Mouse (Mus musculus): ENCODE measurements around the gene Tmem8.
A peak's percentile ranks its signal among the peaks of the same experiment; 100 is the strongest.
"Not testable (repeated sequence)": the region's sequence is repeated elsewhere in the genome, so short reads cannot be mapped to it uniquely, and the experiment has no call there.

The Tmem8 gene

DNA sequence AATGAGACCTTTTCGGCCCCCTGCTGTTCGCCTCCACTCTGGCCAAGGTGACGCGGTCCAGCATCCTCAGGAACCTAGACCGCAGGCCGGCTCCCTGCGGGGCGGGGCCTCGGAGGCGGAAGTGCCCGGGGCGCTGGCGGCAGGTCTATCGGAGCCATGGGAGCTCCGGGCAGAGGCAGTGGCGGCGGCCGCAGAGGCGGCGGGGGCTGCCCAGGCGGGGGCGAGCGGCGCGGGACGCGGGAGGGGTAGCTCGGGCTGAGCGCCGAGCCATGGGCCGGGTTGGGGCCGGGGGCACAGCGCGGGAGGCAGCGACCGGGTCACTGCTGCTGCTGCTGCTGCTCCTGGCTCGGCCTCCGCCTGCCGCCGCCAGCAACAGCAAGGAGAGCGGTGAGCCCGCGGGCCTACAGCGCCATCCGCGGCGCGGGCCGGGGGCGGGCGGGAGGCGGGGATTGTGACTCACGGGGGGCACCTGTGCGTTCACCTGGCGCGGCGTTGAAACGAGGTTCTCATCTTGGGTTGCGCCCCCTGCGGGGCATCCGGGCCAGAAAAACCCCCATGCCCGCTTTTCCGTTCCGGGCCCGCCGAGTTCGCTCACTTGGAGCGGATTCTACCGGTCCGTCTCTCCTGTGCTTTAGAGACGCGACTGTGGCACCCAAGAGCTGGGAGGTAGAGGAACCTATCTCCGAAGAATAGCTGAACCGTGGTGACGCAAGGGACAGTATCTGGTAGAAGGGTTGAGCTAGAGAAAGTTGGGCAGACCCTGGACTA lies at the start of gene Tmem8:
Tmem8 (plus strand) TSS at position 119 of the 768 bp plus-strand sequence.
- DNase-seq = peak; percentile 81 to 93

DNA sequence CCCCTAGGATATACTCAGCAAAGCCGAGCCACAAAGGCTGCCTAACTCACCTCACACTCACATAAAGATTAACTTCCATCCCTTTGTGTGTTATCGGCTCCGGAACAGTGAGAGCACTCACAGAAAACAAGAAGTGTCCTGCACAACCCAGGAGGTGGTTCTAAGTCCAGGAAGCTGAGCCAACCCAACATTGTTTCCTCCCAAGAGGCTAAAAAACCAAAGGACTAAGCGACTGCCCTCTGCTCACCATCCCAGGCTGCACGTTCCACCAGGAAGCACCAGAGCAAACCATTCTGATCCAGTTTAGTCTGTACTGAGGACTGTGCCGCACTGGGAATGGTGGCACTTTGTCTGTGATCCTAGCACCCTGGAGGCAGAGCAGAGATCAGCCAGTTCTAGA lies 48.2 kb upstream of the Tmem8 start:
- DNase-seq = peak in 1 of 2 experiments; percentile 52

DNA sequence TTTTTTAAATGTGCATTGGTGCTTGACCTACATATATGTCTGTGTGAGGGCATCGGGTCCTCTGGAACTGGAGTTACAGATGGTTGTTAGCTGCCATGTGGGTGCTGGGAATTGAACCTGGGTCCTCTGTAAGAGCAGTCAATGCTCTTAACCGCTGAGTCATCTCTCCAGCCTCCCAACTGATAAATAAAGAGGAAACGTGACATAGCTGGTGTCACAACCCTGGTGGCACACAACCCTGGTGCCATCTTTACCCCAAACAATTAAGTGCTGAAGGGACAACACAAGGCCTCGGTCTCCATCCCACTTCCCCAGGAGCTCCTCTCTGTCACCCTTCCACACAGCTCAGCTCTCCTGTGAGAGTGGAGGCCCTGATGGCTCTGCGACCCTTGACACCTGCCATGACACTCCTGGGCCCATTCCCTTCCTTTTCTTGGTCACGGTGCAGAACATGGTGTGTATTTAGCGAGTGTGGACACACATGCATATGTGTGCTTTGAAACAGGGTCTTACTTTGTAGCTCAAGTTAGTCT lies 46.5 kb upstream of the Tmem8 start:
- DNase-seq = no peak

DNA sequence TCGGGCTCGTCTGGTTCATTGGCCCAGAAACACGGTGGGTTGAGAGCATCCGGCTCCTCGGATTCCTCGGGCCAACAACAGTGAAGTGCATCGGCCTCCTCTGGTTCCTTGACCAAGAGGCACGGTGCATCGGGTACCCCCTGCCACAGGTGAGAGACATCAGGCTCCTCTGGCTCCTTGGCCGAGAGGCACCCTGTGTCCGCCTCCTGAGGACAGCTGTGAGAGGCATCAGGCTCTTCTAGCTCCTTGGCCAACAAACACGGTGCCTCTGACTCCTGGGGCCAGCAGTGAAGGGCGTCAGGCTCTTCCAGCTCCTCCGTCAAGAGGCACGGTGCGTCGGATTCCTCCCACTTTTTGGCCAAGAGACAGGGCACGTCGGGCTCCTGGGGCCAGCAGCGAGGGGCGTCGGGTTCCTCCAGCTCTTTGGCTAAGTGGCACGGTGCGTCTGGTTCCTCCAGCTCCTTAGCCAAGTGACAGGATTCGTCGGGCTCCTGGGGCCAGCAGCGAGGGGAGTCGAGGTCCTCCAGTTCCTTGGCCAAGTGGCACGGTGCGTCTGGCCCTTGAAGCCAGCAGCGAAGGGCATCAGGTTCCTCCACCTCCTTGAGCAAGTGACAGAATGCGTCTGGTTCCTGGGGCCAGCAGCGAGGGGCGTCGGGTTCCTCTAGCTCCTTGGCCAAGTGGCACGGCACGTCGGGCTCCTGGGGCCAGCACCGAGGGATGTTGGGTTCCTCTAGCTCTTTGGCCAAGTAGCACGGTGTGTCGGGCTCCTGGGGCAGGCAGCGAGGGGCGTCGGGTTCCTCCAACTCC lies 44.9 kb upstream of the Tmem8 start:
- peak in 1 of 2 experiments; percentile 43 for DNase-seq

DNA sequence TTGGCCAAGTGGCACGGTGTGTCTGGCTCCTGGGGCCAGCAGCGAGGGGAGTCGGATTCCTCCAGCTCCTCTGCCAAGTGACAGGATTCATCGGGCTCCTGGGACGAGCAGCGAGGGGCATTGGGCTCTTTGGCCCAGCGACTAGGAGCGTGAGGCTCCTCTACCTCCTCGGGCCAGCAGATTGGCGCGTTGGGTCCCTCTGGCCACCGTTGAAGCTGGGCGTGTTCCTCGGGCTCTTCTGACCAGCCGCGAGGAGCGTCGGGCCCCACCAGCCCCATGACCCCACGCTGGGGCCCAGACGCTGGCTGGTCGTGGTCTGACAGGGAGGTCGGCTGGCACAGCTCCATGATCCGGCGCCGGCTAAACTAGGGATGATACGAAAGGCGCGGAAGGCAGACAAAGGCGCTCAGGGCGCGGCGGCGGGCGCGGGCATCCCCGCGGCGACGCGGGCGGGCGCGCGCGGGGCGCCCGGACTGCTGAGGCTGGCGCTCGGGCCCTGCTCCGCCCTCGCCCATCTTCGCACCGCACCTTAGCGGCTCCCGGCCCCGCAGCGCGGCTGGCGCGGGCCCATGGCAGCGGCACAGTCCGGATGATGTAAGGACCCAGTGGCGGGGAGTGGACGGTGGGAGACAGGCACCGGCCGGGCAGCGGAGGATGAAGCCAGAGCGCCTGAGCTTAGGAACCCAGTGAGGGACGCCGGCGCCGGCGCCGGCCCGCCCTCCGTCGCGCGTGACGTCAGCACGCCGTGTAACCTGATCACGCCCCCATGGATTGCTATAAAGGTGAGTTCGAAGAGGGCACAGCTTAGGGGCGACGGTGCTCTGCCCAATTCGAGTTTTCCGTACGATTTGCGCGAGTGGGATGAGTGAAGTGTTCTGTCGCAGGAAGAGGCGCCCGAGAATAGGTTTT lies 44.0 kb upstream of the Tmem8 start, which contains the start of gene Rab11fip3:
Rab11fip3 (minus strand) TSS at position 725 of the 909 bp plus-strand sequence.
- DNase-seq = peak; percentile 90 to 91

DNA sequence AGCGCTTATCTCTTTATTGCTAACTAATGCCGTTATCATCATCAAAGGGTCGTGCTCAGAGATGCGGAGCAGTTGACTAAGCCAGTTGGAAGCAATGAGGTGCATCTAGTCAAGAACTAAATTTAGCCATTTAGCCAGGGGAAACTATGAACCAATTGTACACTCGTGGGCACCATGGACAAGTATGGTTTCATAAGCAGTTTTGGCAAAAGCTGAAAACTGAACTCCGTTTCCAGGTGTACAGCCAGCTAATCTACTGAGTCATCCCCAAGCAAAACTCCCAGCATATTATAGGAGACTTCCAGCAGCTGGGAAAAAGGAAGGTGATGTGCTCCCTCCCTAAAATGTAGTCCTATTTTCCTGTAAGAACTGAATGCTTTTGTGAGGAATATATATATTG lies 43.0 kb upstream of the Tmem8 start:
- DNase-seq = no peak

DNA sequence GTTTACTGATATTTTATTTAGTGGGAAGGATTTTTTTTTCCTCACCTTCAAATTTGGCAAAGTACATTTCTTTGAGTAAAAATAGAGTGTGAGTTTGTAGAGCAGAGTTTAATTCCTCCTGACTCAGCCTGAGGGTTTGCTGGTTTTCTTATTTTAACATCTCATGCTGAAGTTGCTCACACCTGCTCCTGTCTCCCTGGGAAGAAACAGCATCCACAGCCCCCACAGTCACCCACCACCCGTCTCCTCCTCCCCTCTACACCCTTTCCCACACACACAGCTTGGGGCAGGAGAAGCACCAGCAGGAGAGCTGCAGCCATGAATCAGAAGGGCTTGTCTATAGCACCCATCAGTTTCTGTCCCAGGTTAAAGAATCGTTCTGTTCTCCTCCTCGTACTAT lies 37.9 kb upstream of the Tmem8 start:
- DNase-seq = no peak

DNA sequence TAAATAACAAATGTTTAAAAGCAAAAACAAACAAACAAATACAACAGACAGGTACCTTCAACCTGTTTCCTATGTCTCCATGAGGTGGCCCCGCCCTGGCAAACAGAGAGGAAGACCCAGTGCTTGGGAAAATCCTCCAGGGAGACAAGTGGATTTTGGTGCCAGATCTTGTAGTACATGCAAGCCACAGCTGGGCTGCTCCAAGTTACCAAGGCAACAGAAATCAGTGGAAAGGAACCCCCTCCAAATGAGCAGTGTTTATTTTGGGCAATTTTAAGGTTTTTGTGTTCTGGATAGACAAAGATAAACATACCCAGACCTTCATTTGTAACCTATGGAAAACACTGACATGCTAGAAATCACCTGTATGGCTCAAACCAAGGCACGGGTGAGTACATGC lies 34.2 kb upstream of the Tmem8 start:
- no peak for DNase-seq

DNA sequence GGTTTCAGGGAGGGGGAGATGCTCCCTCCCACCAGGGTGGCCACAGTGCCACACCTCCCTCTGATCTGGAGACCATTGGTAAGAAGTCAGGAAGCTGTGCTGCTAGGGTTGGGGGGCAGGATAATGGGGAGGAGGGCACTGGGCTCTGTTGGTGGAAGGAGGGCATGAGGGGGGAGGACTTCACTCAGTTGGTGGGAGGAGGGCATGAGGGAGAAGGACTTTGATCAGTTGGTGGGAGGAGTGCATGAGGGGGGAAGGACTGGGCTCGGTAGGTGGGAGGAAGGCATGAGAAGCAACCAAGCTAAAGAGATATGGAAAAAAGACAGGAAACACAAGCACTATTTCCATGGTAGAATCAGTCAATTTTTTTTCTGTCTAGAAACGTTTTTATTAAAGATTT lies 32.2 kb upstream of the Tmem8 start:
- no peak for DNase-seq

DNA sequence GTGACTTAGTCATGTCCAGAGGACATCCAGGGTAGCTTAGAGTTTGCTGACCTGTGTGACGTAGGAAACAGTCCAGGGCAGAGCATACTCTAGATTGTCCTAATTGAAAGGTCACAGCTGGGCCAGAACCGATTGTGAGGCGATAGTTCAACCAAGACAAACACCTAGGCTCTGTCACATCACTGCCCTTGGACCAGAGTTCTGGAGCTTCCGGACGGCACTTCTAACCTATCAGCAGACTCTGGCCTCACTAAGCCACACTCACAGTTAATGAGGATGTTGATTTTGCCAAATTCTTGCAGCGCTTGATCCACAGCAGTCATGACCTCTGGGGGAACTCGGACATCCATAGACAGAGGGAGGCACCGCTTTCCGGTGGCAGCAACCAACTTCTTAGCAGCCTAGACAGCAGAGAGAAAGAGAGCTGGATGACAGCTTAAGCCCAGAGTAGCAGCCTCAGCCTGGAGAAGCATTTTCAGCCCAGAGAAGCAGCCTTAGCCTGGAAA lies 26.0 kb upstream of the Tmem8 start:
- DNase-seq = no peak

DNA sequence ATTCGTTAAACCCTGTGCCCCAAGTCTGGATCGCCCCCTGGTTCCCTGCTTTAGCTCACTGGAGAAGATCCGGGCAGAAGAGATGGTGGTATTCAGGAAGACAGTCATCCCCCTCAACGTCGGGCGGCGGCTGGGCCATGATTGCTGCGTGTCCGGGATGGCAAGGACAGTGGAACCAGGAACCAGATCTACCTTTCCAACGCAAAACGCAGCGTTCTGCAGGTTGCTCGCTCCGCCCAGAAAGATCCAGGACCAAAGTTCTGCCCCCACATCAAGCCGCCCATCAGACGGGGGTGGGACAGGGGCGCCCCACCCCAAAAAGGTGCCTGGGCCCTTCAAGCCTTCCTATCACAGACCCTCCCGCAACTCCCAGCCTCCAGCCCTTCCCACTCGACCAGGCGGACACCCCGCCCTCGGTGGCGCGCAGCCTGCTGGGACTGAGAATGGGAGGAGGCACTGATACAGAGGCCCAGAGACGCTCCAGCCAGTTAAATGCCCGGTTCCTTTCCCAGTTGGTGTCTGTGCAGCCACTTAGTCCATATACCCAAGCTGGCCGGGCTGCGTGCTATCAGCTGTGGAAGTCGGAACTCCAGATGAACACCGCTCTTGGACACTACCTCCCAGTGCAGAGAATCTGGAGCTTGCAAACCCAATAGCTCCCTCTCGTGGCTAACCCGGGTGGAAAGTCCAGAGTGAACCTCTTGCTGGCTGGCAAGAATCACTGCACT lies 23.0 kb upstream of the Tmem8 start, which contains the start of gene Decr2:
Decr2 (minus strand) TSS at position 433 of the 728 bp plus-strand sequence.
- peak; percentile 93 to 97 for DNase-seq

DNA sequence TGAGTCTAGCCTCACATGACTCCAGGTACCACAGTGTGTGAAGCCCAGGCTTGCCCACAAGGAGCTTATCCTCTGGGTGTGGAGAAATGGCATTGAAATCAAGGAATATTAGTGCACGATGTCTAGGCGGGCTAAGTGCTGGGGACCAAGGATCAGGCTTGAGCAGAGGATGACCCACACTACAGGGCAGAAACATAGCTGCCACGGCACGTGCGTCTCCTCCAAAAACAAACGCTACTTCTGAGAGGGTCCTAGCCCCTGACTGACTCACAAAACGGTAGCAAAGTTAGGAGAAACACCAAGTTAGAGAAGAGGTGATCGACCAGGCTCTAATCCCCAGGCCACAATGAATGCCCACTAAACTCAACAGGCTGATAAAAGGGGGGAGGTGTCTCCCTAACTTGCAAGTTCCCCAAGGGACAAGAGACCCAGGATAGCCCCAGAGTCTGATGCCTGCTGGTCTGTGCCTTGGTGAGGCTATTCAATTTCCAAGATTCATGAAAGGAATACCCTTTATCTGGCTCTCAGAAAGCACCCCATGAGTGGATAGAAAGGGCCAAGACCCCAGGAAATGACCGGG lies 18.5 kb upstream of the Tmem8 start:
- DNase-seq = no peak

DNA sequence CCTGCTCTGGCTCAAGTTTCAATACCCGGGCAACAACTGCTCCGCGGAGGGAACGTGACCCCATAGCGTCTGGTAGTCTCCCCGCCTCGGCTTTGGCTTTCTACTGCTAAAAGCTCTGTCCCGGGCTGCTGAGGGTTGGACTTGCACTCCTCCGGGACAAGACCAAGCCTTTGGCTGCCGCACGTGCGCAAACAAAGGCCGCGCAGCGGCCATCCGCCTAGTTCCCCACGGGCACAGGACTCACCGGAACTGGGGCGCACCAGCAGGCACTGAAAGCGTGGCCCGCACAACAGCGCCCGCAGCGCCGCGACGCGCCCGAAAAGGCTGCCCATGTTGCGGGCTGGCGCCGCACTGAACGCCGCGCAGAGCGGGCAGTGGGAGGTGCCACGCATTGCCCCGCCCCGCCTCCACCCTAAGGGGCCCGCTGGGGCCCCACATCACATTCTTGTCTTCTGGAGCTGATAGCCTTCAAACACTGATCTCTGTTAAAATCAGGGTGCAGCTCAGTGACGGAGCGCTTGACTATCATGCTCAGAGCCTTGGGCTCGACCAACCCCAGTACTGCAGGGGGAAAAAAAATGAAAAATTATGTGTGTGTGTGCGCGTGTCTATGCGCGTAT lies 17.9 kb upstream of the Tmem8 start, which contains the start of gene Nme4:
Nme4 (minus strand) TSS at position 482 of the 620 bp plus-strand sequence.
- DNase-seq = peak; percentile 48 to 71

DNA sequence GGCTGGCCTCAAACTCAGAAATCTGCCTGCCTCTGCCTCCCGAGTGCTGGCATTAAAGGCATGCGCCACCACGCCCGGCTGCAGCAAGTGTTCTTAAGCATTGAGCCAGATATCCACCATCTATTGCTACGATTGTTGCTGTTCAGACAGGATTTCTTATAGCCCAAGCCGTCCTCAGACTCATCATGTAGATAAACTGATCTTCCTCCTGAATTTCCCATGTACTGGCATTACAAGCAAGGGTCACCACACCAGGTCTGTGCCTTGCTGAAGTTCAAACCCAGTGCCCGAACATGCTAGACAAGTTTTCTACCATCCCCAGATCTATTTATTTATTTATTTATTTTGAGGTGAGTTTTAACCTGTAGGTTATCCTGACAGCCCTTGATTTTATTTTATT lies 14.6 kb upstream of the Tmem8 start:
- no peak for DNase-seq

DNA sequence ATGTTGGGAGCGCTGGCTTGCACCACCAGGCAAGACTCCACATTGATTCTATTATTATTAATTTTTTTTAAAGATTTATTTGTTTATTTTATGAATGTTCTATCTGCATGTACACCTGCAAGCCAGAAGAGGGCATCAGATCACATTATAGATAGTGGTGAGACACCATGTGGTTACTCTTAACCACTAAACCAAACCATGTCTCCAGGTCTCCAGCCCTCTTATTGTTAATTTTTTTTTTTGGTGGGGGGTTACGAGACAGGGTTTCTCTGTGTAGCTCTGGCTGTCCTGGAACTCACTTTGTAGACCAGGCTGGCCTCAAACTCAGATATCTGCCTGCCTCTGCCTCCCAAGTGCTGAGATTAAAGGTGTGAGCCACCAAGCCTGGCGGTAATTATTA lies 13.8 kb upstream of the Tmem8 start:
- not testable (repeated sequence) for DNase-seq

DNA sequence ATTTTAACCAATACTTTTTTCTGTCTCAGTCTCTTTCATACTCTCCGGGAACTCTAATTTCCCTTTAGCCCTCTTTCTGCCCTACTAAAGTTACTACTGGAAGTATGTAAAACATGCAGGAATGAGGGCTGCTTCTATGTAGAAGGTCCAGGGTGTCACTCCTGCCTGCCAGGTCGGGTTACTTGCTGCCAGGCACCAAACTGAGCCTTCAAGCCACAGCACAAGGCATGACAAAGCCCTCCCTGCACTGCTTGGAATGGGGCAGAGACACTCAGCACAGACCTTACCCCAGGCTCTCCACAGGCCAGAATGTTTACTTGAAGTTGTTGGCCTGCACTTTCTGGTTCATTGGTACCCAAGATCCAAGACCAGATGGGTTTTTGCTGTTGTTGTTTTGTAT lies 12.9 kb upstream of the Tmem8 start:
- no peak for DNase-seq

DNA sequence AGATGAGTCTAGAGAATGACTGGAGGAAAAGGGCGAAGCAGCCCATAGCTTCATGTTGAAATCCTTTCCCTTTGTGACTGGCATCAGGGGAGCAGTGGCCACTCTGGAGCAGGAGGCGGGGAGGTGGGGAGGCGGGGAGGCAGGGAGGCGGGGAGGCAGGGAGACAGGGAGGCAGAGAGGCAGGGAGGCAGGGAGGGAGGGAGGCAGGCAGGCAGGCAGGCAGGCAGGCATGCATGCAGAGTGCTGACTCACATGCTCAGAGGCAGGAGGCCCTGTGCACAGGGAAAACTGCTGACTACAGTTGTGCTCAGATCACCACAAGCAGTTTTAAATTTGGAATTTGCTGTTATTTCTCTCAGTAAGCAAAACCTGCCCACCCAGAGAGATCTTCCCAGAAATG lies 11.6 kb upstream of the Tmem8 start:
- DNase-seq = peak; percentile 76 to 93

DNA sequence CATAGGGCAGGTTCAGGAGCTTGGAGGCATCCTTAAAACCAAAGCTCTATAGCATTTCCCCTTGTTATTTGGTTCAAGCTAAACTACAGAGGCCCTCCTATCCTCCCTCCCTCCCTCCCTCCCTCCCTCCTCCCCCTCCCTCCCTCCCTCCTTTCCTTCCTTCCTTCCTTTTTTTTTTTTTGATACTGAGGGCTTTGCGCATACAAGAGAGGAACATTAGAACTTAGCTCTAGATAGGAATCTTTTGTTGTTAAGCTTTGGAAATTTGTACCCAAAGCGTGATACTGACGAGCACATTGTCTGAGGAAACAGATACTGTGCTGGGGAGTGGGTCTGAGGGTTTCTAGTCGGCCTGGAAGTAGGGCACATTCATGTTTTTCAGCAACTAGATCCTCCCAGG lies 7.5 kb upstream of the Tmem8 start:
- DNase-seq = no peak

DNA sequence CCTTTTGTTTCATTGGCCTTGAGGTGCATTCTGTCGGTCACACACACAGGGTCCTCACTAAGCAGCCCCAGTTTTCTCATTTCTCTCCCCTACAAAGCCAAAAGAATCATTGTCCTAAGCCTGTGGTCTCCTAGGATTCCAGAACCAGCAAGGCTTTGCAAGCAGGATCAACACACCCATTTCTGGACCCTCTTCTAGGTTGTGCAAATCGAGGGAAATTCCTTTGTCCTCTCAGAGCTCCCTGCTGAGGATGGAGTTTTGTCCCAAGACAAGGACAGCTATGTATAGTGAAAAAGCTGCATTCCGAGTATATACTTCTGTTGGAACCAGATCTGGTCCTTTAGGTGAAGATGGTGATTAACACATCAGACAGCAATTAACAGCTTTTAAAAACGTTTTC lies 2.9 kb upstream of the Tmem8 start:
- DNase-seq = no peak

DNA sequence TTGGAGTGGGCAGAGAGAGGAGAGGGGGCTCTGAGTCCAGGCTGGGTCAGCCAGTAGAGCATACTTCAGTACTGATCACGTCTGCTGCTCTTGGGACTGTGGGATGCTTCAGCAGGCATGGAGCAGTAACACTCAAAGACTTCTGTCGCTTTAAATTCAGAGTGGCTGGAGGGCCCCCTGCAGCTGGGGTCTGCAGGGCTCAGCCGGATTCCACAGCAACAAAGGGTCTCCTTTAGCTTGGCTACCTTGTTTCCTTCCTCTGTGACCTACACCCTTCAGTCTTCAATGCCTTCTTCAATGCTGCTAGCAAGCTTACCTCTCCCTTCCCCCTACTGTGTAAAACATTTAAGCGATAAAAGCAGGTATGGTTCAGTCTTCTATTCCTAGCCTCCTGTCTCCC lies 2.1 kb upstream of the Tmem8 start:
- no peak for DNase-seq

DNA sequence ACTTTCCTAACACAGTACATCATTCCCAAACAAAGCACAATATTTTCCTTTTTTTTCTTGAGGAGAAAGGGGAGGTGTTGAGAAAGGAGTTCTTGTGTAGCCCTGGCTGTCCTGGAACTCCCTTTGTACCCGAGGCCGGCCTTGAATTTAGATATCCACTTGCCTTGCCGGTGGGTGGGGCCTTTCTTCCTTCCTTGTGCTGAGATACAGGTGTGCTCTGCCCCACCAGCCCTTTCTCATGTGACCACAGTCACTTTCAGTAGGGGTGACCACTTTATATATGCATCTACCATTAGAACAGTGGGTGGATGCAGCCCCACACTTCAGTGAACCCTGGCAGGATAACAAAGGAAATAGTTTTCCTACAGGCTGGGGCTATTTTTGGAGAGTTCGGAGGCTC lies 1.4 kb upstream of the Tmem8 start:
- DNase-seq = no peak
